Mouse (Mus musculus): ENCODE data around the gene Colec11. TPM values are rescaled to one million over a fixed set of nuclear protein-coding genes. Genes with fewer than 3 reads are reported as not detected.

Gene Colec11
- total RNA-seq, 2 experiments from 2014 or later = 0.17 TPM; not detected in 1

Other genes with a start within 250 kb of the Colec11 start
- gene Dcdc2c, start 71.0 kb downstream of the Colec11 start, total RNA-seq (2015) = not detected in 2 replicates
- gene Dcdc2c, start 71.0 kb downstream of the Colec11 start, total RNA-seq (2017) = 0.37 and 0.61 TPM in 2 replicates
- gene Allc, start 40.9 kb downstream of the Colec11 start, total RNA-seq (2015) = not detected in 2 replicates
- not detected in 2 replicates for gene Allc, start 40.9 kb downstream of the Colec11 start, total RNA-seq (2017)
- gene Rps7, start 12.6 kb upstream of the Colec11 start, total RNA-seq (2015) = 2,571 and 2,731 TPM in 2 replicates
- 4,806 and 4,883 TPM in 2 replicates for gene Rps7, start 12.6 kb upstream of the Colec11 start, total RNA-seq (2017)
- gene Rnaseh1, start 26.2 kb upstream of the Colec11 start, total RNA-seq (2015) = 29.7 and 29.9 TPM in 2 replicates
- gene Rnaseh1, start 26.2 kb upstream of the Colec11 start, total RNA-seq (2017) = 25.7 and 31.9 TPM in 2 replicates
- 125 and 137 TPM in 2 replicates for gene Adi1, start 51.9 kb upstream of the Colec11 start, total RNA-seq (2015)
- 26.7 and 32.3 TPM in 2 replicates for gene Adi1, start 51.9 kb upstream of the Colec11 start, total RNA-seq (2017)
- gene Trappc12, start 127.1 kb upstream of the Colec11 start, total RNA-seq (2015) = 28.1 and 34.0 TPM in 2 replicates
- 41.1 and 47.3 TPM in 2 replicates for gene Trappc12, start 127.1 kb upstream of the Colec11 start, total RNA-seq (2017)
- 21.6 and 25.1 TPM in 2 replicates for gene Eipr1, start 128.4 kb upstream of the Colec11 start, total RNA-seq (2015)
- gene Eipr1, start 128.4 kb upstream of the Colec11 start, total RNA-seq (2017) = 26.6 and 26.9 TPM in 2 replicates